Mouse (Mus musculus) bone marrow, adult 2 months (tissue): ENCODE measurements around the gene Scd4. TPM values are rescaled to one million over a fixed set of nuclear protein-coding genes. Genes with fewer than 3 reads are reported as not detected.

Source experiments
- H3K27ac ChIP-seq: fragments of 200-500 bp; 2 replicates; pipeline ENCODE4 v1.5.1; 2012; ENCODE audit warnings: low read depth, mild to moderate bottlenecking, control low read depth, inconsistent platforms, low read length; ENCODE audit not compliant: control insufficient read depth, poor library complexity, insufficient read depth
- H3K4me1 ChIP-seq: fragments of 200-500 bp; 2 replicates; pipeline ENCODE4 v1.6.1; 2011; ENCODE audit warnings: low read length; ENCODE audit not compliant: control insufficient read depth, insufficient read depth
- H3K4me3 ChIP-seq: fragments of 200-500 bp; replicated peaks from 2 replicates; pipeline ENCODE3; 2011; ENCODE audit warnings: mild to moderate bottlenecking, low read depth, low read length, control low read depth; ENCODE audit not compliant: control insufficient read depth
- CTCF ChIP-seq: fragments of 200-500 bp; IDR thresholded peaks from 2 replicates; pipeline ENCODE4 v1.5.1; 2011; ENCODE audit warnings: low read length, control low read depth; ENCODE audit not compliant: control insufficient read depth, insufficient read depth
- POLR2A ChIP-seq: fragments of 200-500 bp; IDR thresholded peaks from 2 replicates; pipeline ENCODE4 v1.6.1; 2011; ENCODE audit warnings: low read depth, mild to moderate bottlenecking, control low read depth, low read length, borderline replicate concordance; ENCODE audit not compliant: control insufficient read depth
- WGBS: fragments of 180-500 bp; shearing (Covaris S2); methylation state at CpG from one replicate; pipeline ENCODE4 v1.1.7; 2018; 5-methylcytosine and 5-hydroxymethylcytosine counted together
- polyA plus RNA-seq: library from polyadenylated mRNA; stranded (reverse); fragments of >200 nt; gene quantifications from 2 replicates; pipeline ENCODE4 v1.2.4, GENCODE M21; 2011; ENCODE audit warnings: low replicate concordance; ENCODE audit not compliant: missing spikeins, insufficient read depth, insufficient read length

Scd4 gene
- polyA plus RNA-seq, 1 experiment, result not detected

DNA sequence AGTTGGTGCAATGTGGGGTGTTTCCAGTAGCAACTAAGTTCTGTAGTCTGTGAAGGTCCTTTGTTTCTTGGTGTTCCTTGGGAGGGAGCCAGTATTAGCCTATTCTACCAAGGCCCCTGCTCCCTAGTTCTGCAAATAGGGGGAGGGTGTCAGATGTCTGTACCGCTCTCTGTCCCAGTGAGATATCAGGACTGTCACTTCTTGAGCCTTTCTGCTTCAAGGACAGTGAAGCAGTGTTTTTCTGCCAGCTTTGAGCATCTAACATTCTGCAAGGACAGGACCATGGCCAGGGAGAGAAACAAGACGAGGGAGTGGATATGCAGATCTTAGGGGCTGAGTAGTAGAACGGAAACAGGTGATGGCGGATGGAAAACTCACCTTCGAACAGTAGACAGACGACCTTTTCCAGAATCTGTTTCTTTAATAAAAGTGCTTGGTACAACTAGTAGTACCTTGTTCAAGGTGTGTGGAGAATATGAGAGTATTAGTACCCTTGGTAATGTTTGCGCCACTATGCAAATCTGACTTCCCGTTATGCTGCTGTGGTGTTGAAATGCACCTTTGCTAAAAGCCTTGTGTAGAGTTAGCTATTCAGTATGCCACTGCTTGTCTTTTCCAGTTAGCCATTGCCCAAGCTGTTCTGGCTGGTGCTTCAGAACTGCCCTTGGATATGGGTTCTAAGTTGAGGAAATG lies 35.7 kb upstream of the Scd4 start:
- Histone ChIP-seq H3K4me1 (peaks cover 2% of the 10 kb centered on the region; the same call in 1 of the 2 replicates), H3K27ac (peak overlapping the region; percentile 15; the same call in 1 of the 2 replicates), H3K4me3 (no peak overlapping the region)
- 44% methylated on average over 8 of the region's 8 CpGs for WGBS
- no peak for TF ChIP-seq POLR2A
- TF ChIP-seq CTCF, result no peak

DNA sequence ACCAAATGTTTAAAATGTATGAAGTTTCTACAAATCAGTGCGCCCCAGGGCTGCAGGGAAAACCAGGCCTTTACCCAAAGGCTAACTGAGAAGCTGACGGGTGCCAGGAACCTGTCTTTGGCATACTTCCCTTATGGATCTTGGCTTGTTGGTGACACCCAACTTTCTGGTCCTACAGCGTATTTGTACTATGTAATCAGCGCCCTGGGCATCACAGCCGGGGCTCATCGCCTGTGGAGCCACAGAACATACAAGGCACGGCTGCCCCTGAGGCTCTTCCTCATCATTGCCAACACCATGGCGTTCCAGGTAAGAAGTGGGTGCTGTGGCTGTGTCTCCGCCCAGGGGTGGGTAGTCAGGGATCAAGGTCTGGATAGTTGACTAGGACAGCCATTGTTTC lies 35.0 kb upstream of the Scd4 start:
- Histone ChIP-seq H3K4me3 (no peak overlapping the region), H3K27ac (peak overlapping the region; percentile 29), H3K4me1 (peaks cover 2% of the 10 kb centered on the region; the same call in 1 of the 2 replicates)
- 61% methylated on average over 9 of the region's 9 CpGs for WGBS
- TF ChIP-seq POLR2A, result no peak
- no peak for TF ChIP-seq CTCF

DNA sequence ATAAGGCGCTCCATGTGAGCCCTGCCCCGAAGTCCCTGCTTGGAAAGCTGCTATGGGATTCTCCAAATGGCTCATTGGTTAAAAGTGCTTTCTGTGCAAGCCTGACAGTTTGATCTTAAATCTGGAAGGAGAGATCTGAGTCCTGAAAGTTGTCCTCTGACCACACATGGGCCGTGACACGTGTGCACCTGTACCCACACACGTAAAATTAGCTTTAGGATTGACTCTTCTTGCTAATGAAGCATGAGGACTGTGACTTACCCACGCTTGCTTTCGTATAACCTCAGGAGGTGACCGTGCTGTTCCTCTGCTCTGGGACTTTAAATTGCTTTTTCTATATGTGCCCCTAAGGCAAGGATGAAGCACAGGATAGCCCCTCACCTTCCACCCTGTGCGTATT lies 33.8 kb upstream of the Scd4 start:
- no peak overlapping the region for H3K4me3 ChIP-seq
- peaks cover 2% of the 10 kb centered on the region; the same call in 1 of the 2 replicates for H3K4me1 ChIP-seq
- H3K27ac ChIP-seq, result no peak overlapping the region
- 80% methylated on average over 9 of the region's 9 CpGs for WGBS
- TF ChIP-seq CTCF (no peak), POLR2A (no peak)

DNA sequence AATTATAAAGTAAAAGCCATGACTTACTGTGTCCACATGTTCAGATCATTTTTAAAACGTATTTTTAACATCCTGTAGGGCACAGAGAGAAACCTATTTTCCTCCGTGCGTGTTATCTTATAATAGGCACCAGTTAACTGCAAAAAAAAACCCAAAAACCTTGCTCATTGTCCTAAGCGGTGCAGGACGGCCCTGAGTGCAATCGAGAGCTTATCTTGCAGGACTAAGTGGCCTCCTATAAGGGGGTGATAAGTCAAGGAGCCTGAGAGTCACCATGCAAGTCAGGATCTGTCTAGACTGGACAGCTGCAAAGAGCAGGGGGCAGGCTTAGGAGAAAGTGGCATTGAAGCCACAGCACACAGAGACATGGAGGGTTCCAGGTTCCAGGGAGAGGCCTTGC lies 33.0 kb upstream of the Scd4 start:
- WGBS, result 58% methylated on average over 6 of the region's 6 CpGs
- no peak overlapping the region for H3K4me3 ChIP-seq
- no peak overlapping the region for H3K27ac ChIP-seq
- no peak for TF ChIP-seq CTCF
- no peak for TF ChIP-seq POLR2A
- peaks cover 2% of the 10 kb centered on the region; the same call in 1 of the 2 replicates for H3K4me1 ChIP-seq

DNA sequence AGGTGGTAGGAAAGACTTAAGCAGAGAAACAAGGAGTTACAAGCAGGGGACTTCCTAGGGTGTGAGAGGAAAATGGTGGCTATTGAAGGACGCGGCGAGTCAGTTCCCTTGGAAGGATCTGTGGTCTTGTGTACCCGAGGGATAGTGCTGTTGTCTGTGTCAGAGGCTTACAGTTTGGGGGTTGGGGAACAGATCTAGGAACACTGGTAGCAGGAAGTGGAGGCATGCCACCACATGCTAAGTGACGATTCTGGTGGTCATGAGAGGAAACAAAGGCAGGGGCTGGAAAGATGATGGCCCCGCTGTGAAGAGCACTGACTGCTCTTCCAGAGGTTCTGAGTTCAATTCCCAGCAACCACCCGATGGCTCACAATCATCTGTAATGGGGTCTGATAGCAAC lies 32.4 kb upstream of the Scd4 start:
- WGBS, result 64% methylated on average over 7 of the region's 7 CpGs
- no peak for TF ChIP-seq CTCF
- TF ChIP-seq POLR2A, result no peak
- H3K4me1 ChIP-seq, result peaks cover 2% of the 10 kb centered on the region; the same call in 1 of the 2 replicates
- H3K27ac ChIP-seq, result no peak overlapping the region
- H3K4me3 ChIP-seq, result no peak overlapping the region

DNA sequence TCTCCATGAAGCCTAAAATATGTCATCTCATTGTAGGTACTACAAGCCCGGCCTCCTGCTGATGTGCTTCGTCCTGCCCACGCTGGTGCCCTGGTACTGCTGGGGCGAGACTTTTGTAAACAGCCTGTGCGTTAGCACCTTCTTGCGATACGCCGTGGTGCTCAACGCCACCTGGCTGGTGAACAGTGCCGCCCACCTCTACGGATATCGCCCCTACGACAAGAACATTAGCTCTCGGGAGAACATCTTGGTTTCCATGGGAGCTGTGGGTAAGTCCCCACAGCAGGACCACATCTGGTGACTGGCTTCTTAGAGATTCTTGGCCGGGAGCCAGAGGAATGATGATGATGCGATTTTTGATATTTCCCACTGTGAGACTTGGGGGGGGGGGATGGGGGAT lies 31.7 kb upstream of the Scd4 start:
- WGBS, result 63% methylated on average over 16 of the region's 16 CpGs
- TF ChIP-seq POLR2A (no peak), CTCF (no peak)
- Histone ChIP-seq H3K4me1 (peaks cover 2% of the 10 kb centered on the region; the same call in 1 of the 2 replicates), H3K27ac (no peak overlapping the region), H3K4me3 (no peak overlapping the region)

DNA sequence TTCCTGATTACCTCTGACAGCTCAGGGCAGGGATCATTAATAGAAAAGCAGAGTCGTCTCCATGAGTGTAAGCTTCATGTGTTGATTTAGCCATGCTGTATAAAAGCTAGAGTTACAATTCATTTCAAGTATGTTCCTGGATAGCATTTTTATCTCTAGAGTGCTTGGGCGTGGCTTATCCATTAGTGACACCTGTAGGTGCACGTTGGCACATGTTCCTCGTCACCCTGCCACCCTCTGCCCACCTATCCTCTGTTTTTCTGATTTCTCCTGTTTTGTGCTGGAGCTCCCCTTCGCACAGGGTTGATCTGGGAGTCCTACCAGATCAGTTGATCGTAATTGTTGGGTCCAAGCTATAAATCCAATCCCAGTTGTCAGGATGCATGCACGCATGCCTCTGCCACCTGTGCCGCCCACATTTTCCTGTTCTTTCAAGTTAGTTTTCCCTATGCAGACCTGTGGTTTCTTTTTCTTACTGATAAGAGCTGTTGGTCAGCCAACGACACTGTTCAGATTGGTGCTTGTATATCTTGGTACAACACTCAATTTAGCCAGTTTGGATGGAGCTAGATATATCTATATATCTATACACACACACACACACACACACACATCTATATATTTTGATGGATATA lies 31.1 kb upstream of the Scd4 start:
- Histone ChIP-seq H3K4me3 (no peak overlapping the region), H3K27ac (no peak overlapping the region), H3K4me1 (no peaks in the 10 kb centered on the region; the same call in 1 of the 2 replicates)
- WGBS, result 51% methylated on average over 9 of the region's 9 CpGs
- no peak for TF ChIP-seq CTCF
- TF ChIP-seq POLR2A, result no peak

DNA sequence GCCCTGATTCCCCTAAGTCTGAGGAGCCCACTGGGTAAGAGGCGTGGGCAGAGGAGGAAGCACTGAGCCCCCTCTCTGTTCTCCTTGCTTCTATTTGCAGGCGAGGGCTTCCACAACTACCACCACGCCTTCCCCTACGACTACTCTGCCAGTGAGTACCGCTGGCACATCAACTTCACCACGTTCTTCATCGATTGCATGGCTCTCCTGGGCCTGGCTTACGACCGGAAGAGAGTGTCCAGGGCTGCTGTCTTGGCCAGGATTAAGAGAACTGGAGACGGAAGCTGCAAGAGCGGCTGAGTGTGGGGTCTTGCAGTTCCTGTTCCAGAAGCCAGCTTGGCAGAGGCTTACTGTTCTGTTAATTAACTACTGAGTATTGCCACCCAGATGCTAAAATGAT lies 30.0 kb upstream of the Scd4 start:
- WGBS, result 86% methylated on average over 11 of the region's 11 CpGs
- H3K4me1 ChIP-seq, result no peaks in the 10 kb centered on the region; the same call in 1 of the 2 replicates

DNA sequence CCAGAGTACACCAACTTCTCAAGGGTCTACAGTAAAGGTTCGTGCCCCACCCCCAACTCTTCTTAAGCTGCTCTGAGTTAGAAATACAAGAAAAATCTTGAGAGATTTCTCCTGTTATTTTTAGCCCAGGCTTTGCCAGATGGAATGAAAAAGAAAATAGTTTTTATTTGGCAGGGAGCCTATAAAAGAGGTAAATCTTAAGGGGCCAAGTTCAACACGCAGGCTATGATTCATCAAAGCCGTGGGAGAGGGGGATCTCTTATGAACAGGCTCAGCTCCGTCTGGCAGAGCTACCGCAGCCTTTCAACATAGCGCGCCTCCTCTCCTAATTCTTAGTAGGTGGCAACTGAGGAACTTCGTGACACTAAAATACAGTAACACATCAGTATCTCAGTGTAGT lies 29.4 kb upstream of the Scd4 start:
- H3K4me1 ChIP-seq, result no peaks in the 10 kb centered on the region; the same call in 1 of the 2 replicates
- H3K4me3 ChIP-seq, result no peak overlapping the region
- H3K27ac ChIP-seq, result no peak overlapping the region
- WGBS, result 84% methylated on average over 8 of the region's 8 CpGs
- no peak for TF ChIP-seq CTCF
- no peak for TF ChIP-seq POLR2A

More for the DNA sequence above, 30.0 kb upstream of the Scd4 start:
- H3K27ac ChIP-seq, result no peak overlapping the region
- H3K4me3 ChIP-seq, result no peak overlapping the region
- TF ChIP-seq POLR2A, result no peak
- no peak for TF ChIP-seq CTCF
